In the genomic region with DNA sequence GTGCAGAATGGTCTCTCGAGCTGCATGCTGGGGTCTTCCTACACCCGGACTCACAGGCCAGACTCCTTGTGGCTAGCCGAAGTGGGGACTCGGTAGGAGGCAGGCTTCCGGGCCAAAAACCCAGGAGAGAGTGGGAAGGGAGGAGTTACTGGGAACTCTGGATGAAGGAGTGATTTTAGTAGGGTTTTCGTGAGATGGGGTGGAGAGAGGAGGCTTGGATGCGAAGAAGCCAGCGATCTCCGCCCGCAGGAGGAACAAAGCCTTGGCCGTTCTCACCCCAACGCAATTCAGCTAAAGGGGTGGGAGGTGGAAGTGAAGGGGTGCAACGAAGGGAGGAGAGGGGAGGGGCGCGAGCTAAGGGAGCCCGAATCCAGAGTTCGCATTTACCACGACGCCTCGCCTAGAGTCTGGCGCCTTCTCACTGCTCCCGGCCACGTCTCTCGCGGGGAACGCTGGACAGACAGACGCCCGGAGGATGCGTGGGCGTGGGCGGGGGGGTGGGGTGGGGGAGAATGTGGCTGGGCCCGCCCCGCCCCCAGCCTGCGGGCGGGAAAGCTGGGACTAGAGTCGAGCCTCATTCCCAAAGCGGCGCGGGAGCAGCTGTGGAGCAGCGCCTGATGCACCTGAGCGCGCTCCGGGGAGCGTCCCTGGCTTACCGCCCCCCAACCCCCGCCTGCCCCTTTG, we compare ENCODE assay signal across 7 mouse cellular contexts.
DNase-seq lines count a peak whose midpoint lies in the region; ATAC-seq and TF ChIP-seq lines count a peak whose summit lies in the region.

No protein-coding gene starts in this region.

- no peaks in the 10 kb centered on the region for H3K36me3 ChIP-seq in heart, embryonic 11.5 days (ENCODE audit: control insufficient read depth, insufficient read depth, low read length)
- no peaks in the 10 kb centered on the region for H3K36me3 ChIP-seq in kidney, embryonic 16.5 days (ENCODE audit: insufficient read depth, low read length)
- H3K36me3 ChIP-seq in liver, adult 2 months (ENCODE audit: control insufficient read depth, insufficient read depth, low read length), result no peaks in the 10 kb centered on the region
- no peaks in the 10 kb centered on the region for H3K36me3 ChIP-seq in midbrain, embryonic 16.5 days (ENCODE audit: control insufficient read depth, insufficient read depth, low read length)
- H3K36me3 ChIP-seq in testis, adult 2 months (ENCODE audit: control insufficient read depth, insufficient read depth, low read length), result no peaks in the 10 kb centered on the region

- DNase-seq in brain, embryonic 18.5 days (ENCODE audit: low read depth, low spot score), result peak; percentile 20
- no peak for DNase-seq in liver, adult 2 months (ENCODE audit: extremely low read depth, low read depth, low spot score)

- H3K4me1 ChIP-seq in embryonic fibroblast, embryonic 13.5 days (ENCODE audit: control insufficient read depth, insufficient read depth, low read length), result peaks cover 6% of the 10 kb centered on the region; the same call in 1 of the 2 replicates
- no peaks in the 10 kb centered on the region; the same call in 1 of the 2 replicates for H3K4me1 ChIP-seq in heart, embryonic 11.5 days (ENCODE audit: control insufficient read depth, insufficient read depth, low read length)
- peaks cover 4% of the 10 kb centered on the region; the same call in 1 of the 2 replicates for H3K4me1 ChIP-seq in kidney, embryonic 16.5 days (ENCODE audit: insufficient read depth, low read length)
- H3K4me1 ChIP-seq in liver, adult 2 months (ENCODE audit: control insufficient read depth, insufficient read depth, low read length), result 0 out of 2 replicates have a peak, but pooled peaks cover 4% of the 10 kb centered on the region
- H3K4me1 ChIP-seq in midbrain, embryonic 16.5 days (ENCODE audit: control insufficient read depth, insufficient read depth, low read length), result peaks cover 9% of the 10 kb centered on the region; the same call in 1 of the 2 replicates
- peaks cover 12% of the 10 kb centered on the region for H3K4me1 ChIP-seq in testis, adult 2 months (ENCODE audit: control insufficient read depth, insufficient read depth, low read length)

- peak overlapping the region; percentile 38 for H3K4me3 ChIP-seq in embryonic fibroblast, embryonic 13.5 days (ENCODE audit: insufficient read depth, low read length)
- H3K4me3 ChIP-seq in heart, embryonic 11.5 days (ENCODE audit: low read depth, low read length), result peak overlapping the region; percentile 64
- H3K4me3 ChIP-seq in kidney, embryonic 16.5 days (ENCODE audit: low read length), result peak overlapping the region; percentile 50
- peak overlapping the region; percentile 55 for H3K4me3 ChIP-seq in liver, adult 2 months (ENCODE audit: insufficient read depth, low read depth, low read length)
- H3K4me3 ChIP-seq in midbrain, embryonic 16.5 days (ENCODE audit: low read depth, low read length), result peak overlapping the region; percentile 46
- peak overlapping the region; percentile 50 for H3K4me3 ChIP-seq in testis, adult 2 months (ENCODE audit: control insufficient read depth, low read depth, low read length)

- H3K27me3 ChIP-seq in heart, embryonic 11.5 days (ENCODE audit: control insufficient read depth, insufficient read depth, low read length), result no peaks in the 10 kb centered on the region
- no peaks in the 10 kb centered on the region for H3K27me3 ChIP-seq in kidney, embryonic 16.5 days (ENCODE audit: insufficient read depth, low read length)
- H3K27me3 ChIP-seq in liver, adult 2 months (ENCODE audit: control insufficient read depth, insufficient read depth, low read length), result no peaks in the 10 kb centered on the region
- H3K27me3 ChIP-seq in midbrain, embryonic 16.5 days (ENCODE audit: control insufficient read depth, insufficient read depth, low read depth, low read length), result no peaks in the 10 kb centered on the region
- no peaks in the 10 kb centered on the region for H3K27me3 ChIP-seq in testis, adult 2 months (ENCODE audit: control insufficient read depth, insufficient read depth, low read length)

- H3K9ac ChIP-seq in heart, embryonic 11.5 days (ENCODE audit: low read depth, low read length), result peak overlapping the region; percentile 76
- peak overlapping the region; percentile 59 for H3K9ac ChIP-seq in kidney, embryonic 16.5 days (replicated peaks; ENCODE audit: low read length)
- H3K9ac ChIP-seq in liver, adult 2 months (ENCODE audit: low read depth, low read length), result peak overlapping the region; percentile 33; the same call in 1 of the 2 replicates
- H3K9ac ChIP-seq in midbrain, embryonic 16.5 days (ENCODE audit: low read depth, low read length), result peak overlapping the region; percentile 83

- H3K79me2 ChIP-seq in liver, adult 2 months (ENCODE audit: control insufficient read depth, insufficient read depth, low read length), result no peaks in the 10 kb centered on the region

- WGBS in heart, embryonic 11.5 days (ENCODE audit: insufficient replicate concordance), result under 1% methylated on average over 44 of the region's 46 CpGs
- under 1% methylated on average over 46 of the region's 46 CpGs for WGBS in kidney, embryonic 16.5 days
- WGBS in liver, adult 2 months, result under 1% methylated on average over 46 of the region's 46 CpGs
- WGBS in midbrain, embryonic 16.5 days, result under 1% methylated on average over 43 of the region's 46 CpGs

- H3K9me3 ChIP-seq in heart, embryonic 11.5 days (replicated peaks; ENCODE audit: control insufficient read depth, low read length), result no peaks in the 10 kb centered on the region
- peaks cover 7% of the 10 kb centered on the region for H3K9me3 ChIP-seq in kidney, embryonic 16.5 days (ENCODE audit: low read length)
- H3K9me3 ChIP-seq in midbrain, embryonic 16.5 days (replicated peaks; ENCODE audit: control insufficient read depth, low read length, poor library complexity, severe bottlenecking), result 0 out of 2 replicates have a peak, but pooled peaks cover 4% of the 10 kb centered on the region

- H3K27ac ChIP-seq in embryonic fibroblast, embryonic 13.5 days (ENCODE audit: insufficient read depth, low read length), result peak overlapping the region; percentile 48
- H3K27ac ChIP-seq in heart, embryonic 11.5 days (ENCODE audit: low read depth, low read length), result no peak overlapping the region
- H3K27ac ChIP-seq in kidney, embryonic 16.5 days (ENCODE audit: low read length), result peak overlapping the region; percentile 34
- H3K27ac ChIP-seq in liver, adult 2 months (replicated peaks; ENCODE audit: insufficient read depth, low read depth, low read length), result no peak overlapping the region
- peak overlapping the region; percentile 93 for H3K27ac ChIP-seq in midbrain, embryonic 16.5 days (ENCODE audit: low read length)
- H3K27ac ChIP-seq in testis, adult 2 months (ENCODE audit: control insufficient read depth, insufficient read depth, low read depth, low read length), result peak overlapping the region; percentile 52; the same call in 1 of the 2 replicates

- no peak for TF ChIP-seq CTCF in embryonic fibroblast, embryonic 13.5 days (IDR thresholded peaks at IDR 0.05; ENCODE audit: borderline replicate concordance, insufficient read depth, low read length)
- TF ChIP-seq CTCF in liver, adult 2 months (IDR thresholded peaks at IDR 0.05; ENCODE audit: low read depth, low read length), result no peak
- no peak for TF ChIP-seq CTCF in testis, adult 2 months (IDR thresholded peaks at IDR 0.05; ENCODE audit: control insufficient read depth, insufficient read depth, insufficient replicate concordance, low read depth, low read length)

- peak; percentile 57 for TF ChIP-seq POLR2A in embryonic fibroblast, embryonic 13.5 days (IDR thresholded peaks at IDR 0.05; ENCODE audit: low read depth, low read length)
- TF ChIP-seq POLR2A in liver, adult 2 months (IDR thresholded peaks at IDR 0.05; ENCODE audit: extremely low read depth, insufficient read depth, low read length), result no peak
- no peak for TF ChIP-seq POLR2A in testis, adult 2 months (IDR thresholded peaks at IDR 0.05; ENCODE audit: control insufficient read depth, low read depth, low read length)

- ATAC-seq in heart, embryonic 11.5 days (replicated peaks; ENCODE audit: insufficient number of reproducible peaks, low FRiP score, low TSS enrichment), result peak; percentile 60
- ATAC-seq in kidney, embryonic 16.5 days (ENCODE audit: low FRiP score, low TSS enrichment), result peak; percentile 86
- ATAC-seq in midbrain, embryonic 16.5 days, result peak; percentile 90

- H3K4me2 ChIP-seq in heart, embryonic 11.5 days, result peak overlapping the region; percentile 99
- peak overlapping the region; percentile 91 for H3K4me2 ChIP-seq in kidney, embryonic 16.5 days (replicated peaks; ENCODE audit: low read depth, low read length)
- peak overlapping the region; percentile 92 for H3K4me2 ChIP-seq in midbrain, embryonic 16.5 days (ENCODE audit: low read length)

Comparison
In these comparisons a context has a peak if more than half of its experiments do, and no peak if none do; other contexts are left out.
1. H3K27ac ChIP-seq: peak in embryonic fibroblast, embryonic 13.5 days (single experiment), kidney, embryonic 16.5 days (single experiment), midbrain, embryonic 16.5 days (single experiment) and testis, adult 2 months (single experiment); none in heart, embryonic 11.5 days (single experiment) and liver, adult 2 months (single experiment).
2. H3K9ac ChIP-seq: peak in every context shown above with its lines; median percentile 83 in midbrain, embryonic 16.5 days; 76 in heart, embryonic 11.5 days; 59 in kidney, embryonic 16.5 days; 33 in liver, adult 2 months.
3. Peak in every context shown above with its lines, with median percentiles within 50 percentile points of each other: H3K4me3 ChIP-seq, ATAC-seq and H3K4me2 ChIP-seq.